Mouse (Mus musculus) midbrain, embryonic 11.5 days (tissue): Measurements from ENCODE around the gene Mgat1. TPM values are rescaled to one million over a fixed set of nuclear protein-coding genes. Genes with fewer than 3 reads are reported as not detected.
A peak's percentile ranks its signal among the peaks of the same experiment; 100 is the strongest.

Experiments
- ATAC-seq: fragments of 200-750 bp; cut with Nextera tagmentation; 2 replicates; pipeline ENCODE4 v1.8.0; 2017; ENCODE audit warnings: moderate TSS enrichment, moderate library complexity; ENCODE audit not compliant: low FRiP score
- DNase-seq: peaks from one replicate; pipeline ENCODE4 v3.0.0; 2015; ENCODE audit warnings: low spot score; ENCODE audit errors: missing footprints
- H3K27ac ChIP-seq: fragments of 300-500 bp; sonication (generic); 2 replicates; pipeline ENCODE4 v1.5.1; 2014; ENCODE audit warnings: low read depth, low read length
- H3K27me3 ChIP-seq: fragments of 300-500 bp; sonication (generic); 2 replicates; pipeline ENCODE4 v1.6.1; 2014; ENCODE audit warnings: mild to moderate bottlenecking, low read length, moderate library complexity, mixed read lengths; ENCODE audit not compliant: control insufficient read depth, insufficient read depth
- H3K36me3 ChIP-seq: fragments of 300-500 bp; sonication (generic); 2 replicates; pipeline ENCODE4 v1.6.1; 2014; ENCODE audit warnings: mild to moderate bottlenecking, low read length, moderate library complexity, mixed read lengths; ENCODE audit not compliant: control insufficient read depth, insufficient read depth
- H3K4me1 ChIP-seq: fragments of 300-500 bp; sonication (generic); 2 replicates; pipeline ENCODE4 v1.6.1; 2014; ENCODE audit warnings: low read length; ENCODE audit not compliant: control insufficient read depth, insufficient read depth
- H3K4me2 ChIP-seq: fragments of 300-500 bp; sonication (generic); 2 replicates; pipeline ENCODE4 v1.6.1; 2014; ENCODE audit warnings: mild to moderate bottlenecking, moderate library complexity
- H3K4me3 ChIP-seq: fragments of 300-500 bp; sonication (generic); 2 replicates; pipeline ENCODE4 v1.5.1; 2014; ENCODE audit warnings: low read depth, low read length
- H3K9ac ChIP-seq: fragments of 300-500 bp; sonication (generic); 2 replicates; pipeline ENCODE4 v1.6.1; 2014; ENCODE audit warnings: low read length
- H3K9me3 ChIP-seq: fragments of 300-500 bp; sonication (generic); 2 replicates; pipeline ENCODE4 v1.6.1; 2016; ENCODE audit warnings: low read length; ENCODE audit not compliant: control insufficient read depth
- WGBS: fragments of 180-500 bp; shearing (Covaris S2); extraction: QIAGEN DNeasy Blood & Tissue Kit; methylation state at CpG from one replicate; pipeline ENCODE4 v1.1.7; 2014; 5-methylcytosine and 5-hydroxymethylcytosine counted together
- polyA plus RNA-seq: library from polyadenylated mRNA; unstranded; fragments of >200 nt; fragmentation: Nextera tagmentation; extraction: Ambion mirVana; gene quantifications from 2 replicates; pipeline ENCODE4 v1.2.1, GENCODE M21; 2014

Gene Mgat1
- polyA plus RNA-seq, 1 experiment from 2014 or later, result 30.1 TPM

DNA sequence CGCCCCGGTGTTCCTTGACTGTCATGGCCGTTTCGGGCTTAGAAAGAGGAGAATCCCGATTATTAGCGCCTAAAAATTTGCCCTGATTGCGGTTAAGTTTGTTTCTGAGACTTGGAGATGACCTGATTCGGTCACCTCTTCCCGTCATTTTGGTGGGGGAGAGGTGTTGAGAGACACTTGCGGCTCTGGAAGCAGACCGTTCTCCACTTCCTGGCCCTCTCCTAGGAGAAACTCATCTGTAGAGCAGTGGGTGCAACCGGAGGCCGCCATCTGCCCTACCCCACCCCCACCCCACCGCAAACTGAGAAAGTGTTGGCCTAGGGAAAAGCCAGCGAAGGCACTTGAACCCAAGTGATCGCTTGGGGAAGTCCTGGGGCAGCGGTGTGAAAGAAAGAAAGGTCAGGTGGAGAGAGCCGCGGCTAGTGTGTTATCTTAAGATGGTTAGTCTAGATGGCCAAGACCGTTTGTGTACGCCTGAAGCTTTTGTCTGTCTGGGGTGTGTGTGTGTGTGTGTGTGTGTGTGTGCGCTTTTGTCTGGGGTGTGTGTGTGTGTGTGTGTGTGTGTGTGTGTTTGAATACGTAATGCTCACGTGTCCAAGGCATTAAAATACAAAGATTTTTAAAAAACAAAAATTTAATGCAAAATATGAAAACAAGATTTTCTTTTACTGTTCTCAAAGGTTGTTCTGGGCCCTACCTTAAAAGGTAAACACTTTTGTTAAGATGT is 40.1 kb upstream of the Mgat1 start:
- under 1% methylated on average over 24 of the region's 24 CpGs for WGBS
- peaks cover 7% of the 10 kb centered on the region; the same call in 1 of the 2 replicates for H3K4me1 ChIP-seq
- H3K4me2 ChIP-seq, result peak overlapping the region; percentile 84
- no peaks in the 10 kb centered on the region for H3K9me3 ChIP-seq
- DNase-seq, result peak; percentile 97
- peak overlapping the region; percentile 99 for H3K9ac ChIP-seq
- H3K27ac ChIP-seq, result peak overlapping the region; percentile 99
- peak overlapping the region; percentile 84 for H3K4me3 ChIP-seq
- no peaks in the 10 kb centered on the region for H3K27me3 ChIP-seq
- peak; percentile 75 for ATAC-seq
- H3K36me3 ChIP-seq, result peaks cover 3% of the 10 kb centered on the region; the same call in 1 of the 2 replicates

DNA sequence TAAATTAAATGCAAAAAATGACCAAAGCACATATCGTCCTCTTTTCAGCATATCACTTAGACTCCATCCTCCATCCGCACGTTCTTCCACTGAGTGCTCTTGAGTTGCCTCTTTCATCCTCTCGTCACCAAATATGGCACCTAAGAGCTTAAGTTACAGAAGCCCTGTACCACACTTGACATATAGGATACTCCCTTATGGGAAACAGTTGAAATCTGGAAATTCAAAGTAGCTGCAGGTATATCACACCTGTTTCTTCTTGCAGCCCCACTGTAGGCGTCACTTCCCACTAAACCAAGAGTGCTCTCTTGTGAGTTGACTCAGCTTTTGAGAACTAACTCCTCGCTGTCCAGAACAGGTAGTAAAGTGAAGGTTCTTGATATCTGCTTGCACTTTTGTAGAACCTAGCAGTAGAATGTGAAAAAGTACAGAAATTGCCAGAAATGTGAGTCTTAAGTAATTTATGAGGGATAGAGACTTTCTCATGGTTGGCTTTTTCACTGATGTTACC is 38.9 kb upstream of the Mgat1 start:
- Histone ChIP-seq H3K27ac (no peak overlapping the region), H3K9me3 (no peaks in the 10 kb centered on the region), H3K36me3 (peaks cover 3% of the 10 kb centered on the region; the same call in 1 of the 2 replicates), H3K9ac (no peak overlapping the region), H3K4me2 (peak overlapping the region; percentile 84), H3K4me3 (no peak overlapping the region; the same call in 1 of the 2 replicates), H3K4me1 (peaks cover 7% of the 10 kb centered on the region; the same call in 1 of the 2 replicates), H3K27me3 (no peaks in the 10 kb centered on the region)
- 92% methylated on average over 6 of the region's 6 CpGs for WGBS
- ATAC-seq (no peak), DNase-seq (no peak)

DNA sequence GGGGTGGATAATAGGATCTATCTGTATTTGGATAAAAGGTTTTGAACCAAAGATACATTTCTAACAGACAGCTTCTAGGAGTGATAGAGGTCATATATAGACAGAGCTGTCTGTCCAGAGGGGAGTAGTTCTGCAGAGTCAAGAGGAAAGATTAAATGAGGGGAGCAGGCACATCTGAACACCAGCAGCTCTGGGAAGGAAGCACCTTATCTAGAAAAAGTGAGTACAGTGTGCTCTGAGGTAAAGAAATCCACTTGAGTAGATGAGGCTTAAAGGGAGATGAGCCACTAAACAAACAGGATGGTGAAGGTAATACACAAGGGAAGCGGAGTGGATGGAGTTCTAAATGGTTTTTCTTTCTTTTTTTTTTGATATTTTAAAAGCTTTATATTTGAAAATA is 36.5 kb upstream of the Mgat1 start:
- no peak overlapping the region for H3K4me3 ChIP-seq
- peaks cover 3% of the 10 kb centered on the region; the same call in 1 of the 2 replicates for H3K36me3 ChIP-seq
- peaks cover 4% of the 10 kb centered on the region; the same call in 1 of the 2 replicates for H3K4me1 ChIP-seq
- ATAC-seq (no peak), DNase-seq (no peak)
- no peaks in the 10 kb centered on the region for H3K27me3 ChIP-seq
- H3K9ac ChIP-seq, result no peak overlapping the region
- H3K4me2 ChIP-seq, result no peak overlapping the region
- no peak overlapping the region for H3K27ac ChIP-seq
- WGBS, result 93% methylated on average over 1 of the region's 1 CpGs
- no peaks in the 10 kb centered on the region for H3K9me3 ChIP-seq

DNA sequence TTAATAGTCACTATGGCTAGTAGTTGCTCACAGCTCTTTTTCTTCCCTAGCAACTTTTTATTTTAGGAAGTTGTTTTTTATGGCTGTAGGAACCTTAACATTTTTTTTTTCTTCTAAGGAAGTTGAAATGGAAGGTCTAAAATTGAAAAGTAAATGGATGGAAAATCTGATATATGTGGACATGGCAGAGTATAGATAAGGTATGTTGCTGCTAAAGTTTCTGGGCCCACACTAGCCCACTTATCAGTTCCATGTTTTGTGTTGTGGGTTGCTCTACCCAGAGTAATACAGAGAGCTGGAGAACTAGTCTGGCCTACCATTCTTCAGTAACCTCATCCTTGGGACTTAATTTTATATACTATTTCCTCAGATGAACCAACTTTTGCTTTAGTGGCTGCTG is 31.4 kb upstream of the Mgat1 start:
- Histone ChIP-seq H3K4me1 (no peaks in the 10 kb centered on the region), H3K9me3 (no peaks in the 10 kb centered on the region), H3K36me3 (peaks cover 18% of the 10 kb centered on the region), H3K27me3 (no peaks in the 10 kb centered on the region), H3K27ac (no peak overlapping the region), H3K4me3 (no peak overlapping the region), H3K4me2 (no peak overlapping the region), H3K9ac (no peak overlapping the region)
- ATAC-seq (no peak), DNase-seq (no peak)

DNA sequence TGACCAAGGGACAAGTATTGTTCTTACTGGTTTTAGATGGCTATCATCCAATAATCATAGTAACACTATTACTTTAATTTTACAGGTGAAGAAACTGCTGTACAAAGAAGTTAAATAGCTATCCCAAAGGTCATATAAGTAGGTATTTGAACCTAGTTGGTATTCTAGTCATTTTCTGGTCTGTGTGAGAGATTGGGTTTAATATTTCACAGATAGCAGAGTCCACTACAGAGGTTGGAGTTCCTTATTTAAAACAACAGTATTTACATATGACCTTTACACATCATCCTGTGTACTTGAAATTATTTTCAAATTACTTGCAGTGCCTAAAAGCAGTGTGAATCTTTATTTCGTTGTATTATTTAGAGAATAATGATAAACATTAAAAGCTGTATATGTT is 30.5 kb upstream of the Mgat1 start:
- DNase-seq (no peak), ATAC-seq (no peak)
- H3K4me3 ChIP-seq, result no peak overlapping the region
- H3K27ac ChIP-seq, result no peak overlapping the region
- no peaks in the 10 kb centered on the region for H3K9me3 ChIP-seq
- 100% methylated on average over 1 of the region's 1 CpGs for WGBS
- no peaks in the 10 kb centered on the region for H3K4me1 ChIP-seq
- no peak overlapping the region for H3K9ac ChIP-seq
- H3K4me2 ChIP-seq, result no peak overlapping the region
- no peaks in the 10 kb centered on the region for H3K27me3 ChIP-seq
- H3K36me3 ChIP-seq, result peaks cover 18% of the 10 kb centered on the region

DNA sequence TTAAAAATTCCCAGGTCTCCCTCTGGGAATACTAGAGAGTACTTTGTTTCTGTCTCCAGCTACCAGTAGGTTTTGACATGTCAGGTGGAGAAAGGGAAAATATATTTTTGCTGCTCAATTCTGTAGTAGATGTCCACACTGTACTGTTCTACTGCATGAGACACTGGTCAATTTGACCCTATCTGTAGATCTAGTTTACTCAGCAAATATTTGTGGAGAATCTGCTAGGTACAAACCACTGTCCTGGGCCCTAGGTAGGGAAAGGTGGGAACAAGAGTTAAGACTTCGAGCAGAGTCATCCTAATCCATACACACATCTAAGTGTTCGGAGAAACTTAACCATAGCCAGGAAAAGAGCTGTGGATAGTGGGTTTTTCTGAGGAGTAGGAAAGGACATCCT is 24.7 kb upstream of the Mgat1 start:
- DNase-seq (no peak), ATAC-seq (no peak)
- peaks cover 16% of the 10 kb centered on the region for H3K36me3 ChIP-seq
- WGBS, result 94% methylated on average over 2 of the region's 2 CpGs
- H3K4me1 ChIP-seq, result no peaks in the 10 kb centered on the region
- H3K4me3 ChIP-seq, result no peak overlapping the region
- no peak overlapping the region for H3K27ac ChIP-seq
- H3K9me3 ChIP-seq, result no peaks in the 10 kb centered on the region
- H3K9ac ChIP-seq, result no peak overlapping the region
- H3K4me2 ChIP-seq, result no peak overlapping the region
- H3K27me3 ChIP-seq, result no peaks in the 10 kb centered on the region

DNA sequence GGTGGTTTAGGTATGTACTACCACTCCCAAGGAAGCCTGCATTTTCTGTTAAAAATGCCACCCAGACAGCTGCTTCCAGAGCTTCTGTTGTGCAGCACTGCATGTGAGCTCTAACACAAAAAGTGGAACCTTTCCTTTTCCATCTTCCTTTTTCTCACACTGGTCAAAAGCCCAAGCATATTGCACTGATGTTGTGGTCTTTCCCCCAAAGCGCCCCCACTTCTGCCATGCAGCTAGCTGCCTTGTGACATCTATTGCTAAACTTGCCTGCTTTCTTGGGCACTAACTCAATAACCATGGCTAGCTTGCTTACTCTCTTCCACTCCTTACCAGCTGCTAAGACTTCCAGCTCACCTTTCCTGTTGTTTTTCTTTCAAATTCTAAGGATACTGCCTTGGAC is 19.5 kb upstream of the Mgat1 start:
- no peak overlapping the region for H3K9ac ChIP-seq
- DNase-seq, result peak; percentile 72
- H3K4me3 ChIP-seq, result no peak overlapping the region
- no peak for ATAC-seq
- no peaks in the 10 kb centered on the region for H3K4me1 ChIP-seq
- no peaks in the 10 kb centered on the region for H3K36me3 ChIP-seq
- 67% methylated on average over 1 of the region's 1 CpGs for WGBS
- no peaks in the 10 kb centered on the region for H3K27me3 ChIP-seq
- no peaks in the 10 kb centered on the region for H3K9me3 ChIP-seq
- H3K27ac ChIP-seq, result no peak overlapping the region
- H3K4me2 ChIP-seq, result no peak overlapping the region

DNA sequence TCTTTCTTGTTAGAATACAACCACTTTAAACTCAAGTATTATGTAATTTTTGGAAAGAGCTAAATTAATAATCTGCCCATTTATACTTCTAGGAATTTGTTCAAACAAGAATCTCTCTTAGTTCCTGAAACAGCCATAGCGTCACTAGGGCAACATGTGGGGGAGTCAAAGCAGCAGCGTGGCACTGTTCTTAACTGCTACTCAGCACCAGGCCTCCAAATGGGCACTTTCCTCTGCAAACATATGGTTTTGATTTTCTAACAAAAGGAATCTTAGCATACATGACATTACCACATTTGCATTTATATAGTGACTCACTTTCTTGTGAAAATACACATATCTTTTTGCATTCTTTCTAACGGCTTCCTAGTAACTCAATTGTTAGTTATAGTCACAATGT is 11.2 kb upstream of the Mgat1 start:
- Histone ChIP-seq H3K9me3 (no peaks in the 10 kb centered on the region), H3K36me3 (no peaks in the 10 kb centered on the region), H3K27me3 (no peaks in the 10 kb centered on the region), H3K4me2 (no peak overlapping the region), H3K9ac (no peak overlapping the region), H3K4me1 (no peaks in the 10 kb centered on the region), H3K27ac (no peak overlapping the region), H3K4me3 (no peak overlapping the region)
- ATAC-seq, result no peak
- no peak for DNase-seq
- 80% methylated on average over 3 of the region's 3 CpGs for WGBS

DNA sequence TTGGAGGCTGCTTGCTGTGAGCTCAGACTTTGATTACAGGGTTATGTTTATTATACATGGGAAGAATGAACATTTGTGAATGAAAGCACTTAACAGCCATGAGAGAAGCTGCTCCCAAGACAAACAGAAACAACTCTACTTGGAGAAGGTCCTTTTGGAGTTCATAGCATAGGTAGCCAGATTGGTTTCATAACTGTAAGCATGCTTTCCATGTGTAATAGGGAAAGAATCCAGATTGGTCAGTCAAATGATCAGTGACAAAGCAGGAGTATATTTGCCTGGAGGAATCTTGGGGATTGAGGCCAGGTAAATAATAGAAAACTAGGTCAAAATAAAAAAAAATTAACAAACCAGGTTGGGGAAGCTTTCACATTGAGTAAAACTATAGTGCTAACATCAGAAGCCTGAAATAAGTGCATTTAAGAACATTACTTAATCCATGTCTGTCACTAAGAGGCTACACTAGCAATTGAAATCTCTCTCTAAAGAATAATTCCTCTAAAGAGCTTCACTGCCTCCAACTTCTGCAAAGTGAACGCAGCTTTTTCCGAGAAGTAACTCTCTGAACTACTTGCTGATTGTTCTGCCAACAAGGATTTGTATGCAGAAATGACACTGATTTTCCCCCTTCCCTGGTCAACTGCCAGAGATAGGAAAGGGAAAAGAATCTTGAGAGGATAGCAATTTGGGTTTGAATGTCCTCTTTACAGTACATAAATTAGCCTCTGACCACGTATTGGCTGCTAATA is 8.4 kb upstream of the Mgat1 start:
- no peaks in the 10 kb centered on the region for H3K27me3 ChIP-seq
- H3K4me2 ChIP-seq, result no peak overlapping the region
- ATAC-seq (no peak), DNase-seq (no peak)
- no peaks in the 10 kb centered on the region for H3K36me3 ChIP-seq
- H3K4me3 ChIP-seq, result no peak overlapping the region
- H3K9me3 ChIP-seq, result no peaks in the 10 kb centered on the region
- H3K9ac ChIP-seq, result no peak overlapping the region
- no peaks in the 10 kb centered on the region for H3K4me1 ChIP-seq
- WGBS, result 80% methylated on average over 3 of the region's 3 CpGs
- no peak overlapping the region for H3K27ac ChIP-seq
